Mouse (Mus musculus): ENCODE data around the gene Slc16a10. TPM values are rescaled to one million over a fixed set of nuclear protein-coding genes. Genes with fewer than 3 reads are reported as not detected.

Slc16a10 gene
- total and polyA plus RNA-seq, 3 experiments, result 4.1 to 10.4 (median 4.5) TPM

GRCm38 (mm10) chr10:40135807-40136778 lies 6.0 kb downstream of the Slc16a10 start:
- dilution Hi-C loops (cut with MboI; ENCODE audit: extremely low pct_ligation_motif_present, extremely low pct_unique_long_range_greater_than_20kb, low sequenced_read_pairs), result no loop called here
- Histone ChIP-seq H3K9me3 (replicated peaks; ENCODE audit: low read length) (no peaks in the 10 kb centered on the region), H3K4me2 (ENCODE audit: insufficient read depth, low read depth, poor library complexity, severe bottlenecking) (no peak overlapping the region), H3K9ac (ENCODE audit: insufficient read depth, low read depth) (no peak overlapping the region), H3K27ac (ENCODE audit: insufficient read depth, low read depth) (no peak overlapping the region), H3K36me3 (replicated peaks in 1 of 2; ENCODE audit: control insufficient read depth in 1 of 2, insufficient read depth in 1 of 2, low read length in 1 of 2) (no peaks in the 10 kb centered on the region), H3K4me1 (ENCODE audit: control insufficient read depth in 1 of 2, insufficient read depth in 2 of 2) (peaks cover 6 to 27% of the 10 kb centered on the region in 2 experiments), H3K27me3 (replicated peaks) (peaks cover 1% of the 10 kb centered on the region), H3K4me3 (replicated peaks in 1 of 3; ENCODE audit: low read depth in 2 of 3, low read length in 2 of 3, poor library complexity in 1 of 3) (no peak overlapping the region), H3K79me2 (replicated peaks; ENCODE audit: control insufficient read depth, extremely low read depth, insufficient read depth, poor library complexity, severe bottlenecking) (no peaks in the 10 kb centered on the region; the same call in 1 of the 2 replicates)
- in situ Hi-C loops (cut with MboI; ENCODE audit: low pct_ligation_motif_present, low pct_unique_long_range_greater_than_20kb, low sequenced_read_pairs), result no loop called here
- peak; percentile 12 for DNase-seq (ENCODE audit: extremely low read depth)
- TF ChIP-seq SMC3 (IDR thresholded peaks at IDR 0.05; ENCODE audit: low read depth, low read length), result peak; percentile 49
- no peak for TF ChIP-seq USF2 (conservative IDR thresholded peaks at IDR 0.05; ENCODE audit: low read depth, low read length)
- TF ChIP-seq MAFK (IDR thresholded peaks at IDR 0.05; ENCODE audit: insufficient replicate concordance, low read length), result no peak
- TF ChIP-seq HCFC1 (IDR thresholded peaks at IDR 0.05; ENCODE audit: low read depth, low read length), result no peak
- TF ChIP-seq ZNF384 (IDR thresholded peaks at IDR 0.05; ENCODE audit: low read depth, low read length), result 0 out of 2 replicates have a peak, but pooled peaks have one; percentile 6
- peak in 1 of 2 experiments; percentile 65; a peak in 2 of 4 replicates for TF ChIP-seq CTCF (conservative IDR thresholded peaks at IDR 0.05 in 1 of 2, IDR thresholded peaks at IDR 0.05 in 1 of 2; ENCODE audit: low read depth in 2 of 2, low read length in 2 of 2)
- peak; percentile 55 for TF ChIP-seq RAD21 (IDR thresholded peaks at IDR 0.05; ENCODE audit: low read depth, low read length)

GRCm38 (mm10) chr10:40134906-40135305 lies 7.2 kb downstream of the Slc16a10 start:
- in situ Hi-C loops (cut with MboI; ENCODE audit: low pct_ligation_motif_present, low pct_unique_long_range_greater_than_20kb, low sequenced_read_pairs), result no loop called here
- no peak overlapping the region for H3K9ac ChIP-seq (ENCODE audit: insufficient read depth, low read depth)
- H3K27ac ChIP-seq (ENCODE audit: insufficient read depth, low read depth), result no peak overlapping the region
- H3K4me3 ChIP-seq (replicated peaks in 1 of 3; ENCODE audit: low read depth in 2 of 3, low read length in 2 of 3, poor library complexity in 1 of 3), result no peak overlapping the region
- TF ChIP-seq ZNF384 (IDR thresholded peaks at IDR 0.05; ENCODE audit: low read depth, low read length) (no peak), JUND (conservative IDR thresholded peaks at IDR 0.05; ENCODE audit: low read depth, low read length) (no peak), TBP (conservative IDR thresholded peaks at IDR 0.05; ENCODE audit: low read depth, low read length) (no peak), MXI1 (IDR thresholded peaks at IDR 0.05; ENCODE audit: low read depth, low read length) (no peak), UBTF (IDR thresholded peaks at IDR 0.05; ENCODE audit: low read depth, low read length) (no peak), USF1 (IDR thresholded peaks at IDR 0.05; ENCODE audit: low read depth, low read length) (no peak), SIN3A (IDR thresholded peaks at IDR 0.05; ENCODE audit: low read length) (no peak), POLR2A (IDR thresholded peaks at IDR 0.05; ENCODE audit: low read depth, low read length) (no peak), USF2 (conservative IDR thresholded peaks at IDR 0.05; ENCODE audit: low read depth, low read length) (no peak), CHD2 (IDR thresholded peaks at IDR 0.05; ENCODE audit: low read length) (no peak), CTCF (conservative IDR thresholded peaks at IDR 0.05 in 1 of 2, IDR thresholded peaks at IDR 0.05 in 1 of 2; ENCODE audit: low read depth in 2 of 2, low read length in 2 of 2) (no peak), KAT2A (IDR thresholded peaks at IDR 0.05; ENCODE audit: insufficient replicate concordance, low read length) (no peak), BHLHE40 (IDR thresholded peaks at IDR 0.05; ENCODE audit: low read depth, low read length) (no peak), IRF4 (IDR thresholded peaks at IDR 0.05; ENCODE audit: low read depth, low read length) (no peak), ZC3H11A (IDR thresholded peaks at IDR 0.05; ENCODE audit: low read depth, low read length) (no peak), MAZ (IDR thresholded peaks at IDR 0.05; ENCODE audit: low read depth, low read length) (no peak), E2F4 (IDR thresholded peaks at IDR 0.05; ENCODE audit: insufficient replicate concordance, low read depth, low read length) (no peak), HCFC1 (IDR thresholded peaks at IDR 0.05; ENCODE audit: low read depth, low read length) (no peak), NRF1 (IDR thresholded peaks at IDR 0.05; ENCODE audit: low read depth, low read length) (no peak), MEF2A (IDR thresholded peaks at IDR 0.05; ENCODE audit: borderline replicate concordance, low read depth, low read length) (no peak)
- H3K79me2 ChIP-seq (replicated peaks; ENCODE audit: control insufficient read depth, extremely low read depth, insufficient read depth, poor library complexity, severe bottlenecking), result no peaks in the 10 kb centered on the region
- H3K36me3 ChIP-seq (replicated peaks in 1 of 2; ENCODE audit: control insufficient read depth in 1 of 2, insufficient read depth in 1 of 2, low read length in 1 of 2), result no peaks in the 10 kb centered on the region
- H3K27me3 ChIP-seq (replicated peaks), result no peaks in the 10 kb centered on the region
- no peak for DNase-seq (ENCODE audit: extremely low read depth)
- dilution Hi-C loops (cut with MboI; ENCODE audit: extremely low pct_ligation_motif_present, extremely low pct_unique_long_range_greater_than_20kb, low sequenced_read_pairs), result no loop called here
- no peaks in the 10 kb centered on the region for H3K9me3 ChIP-seq (replicated peaks; ENCODE audit: low read length)
- no peak overlapping the region for H3K4me2 ChIP-seq (ENCODE audit: insufficient read depth, low read depth, poor library complexity, severe bottlenecking)
- H3K4me1 ChIP-seq (ENCODE audit: control insufficient read depth in 1 of 2, insufficient read depth in 2 of 2), result peaks cover 9 to 20% of the 10 kb centered on the region in 2 experiments

Data from CH12.LX (cell line).